Mouse (Mus musculus) megakaryocyte-erythroid progenitor cell, adult 5-6 weeks (primary cell): ENCODE data around the gene Olfr1395. TPM values are rescaled to one million over a fixed set of nuclear protein-coding genes. Genes with fewer than 3 reads are reported as not detected.
"Not testable (repeated sequence)": the region's sequence is repeated elsewhere in the genome, so short reads cannot be mapped to it uniquely, and the experiment has no call there.

Source experiments
- ATAC-seq: replicated peaks from 2 replicates; pipeline ENCODE4 v1.8.0; 2016; ENCODE audit warnings: mild to moderate bottlenecking, inconsistent platforms; ENCODE audit not compliant: severe bottlenecking, poor library complexity, low FRiP score, low TSS enrichment
- total RNA-seq, 2 experiments: library from RNA; stranded (forward) in 1 of 2; stranded (reverse) in 1 of 2; fragments of 200-1000, 215-1000 nt in 1 of 2; fragments of >200 nt in 1 of 2; fragmentation: Nextera tagmentation in 1 of 2; gene quantifications; 2 replicates each; pipeline ENCODE4 v1.2.3; 2014 to 2017

Gene Olfr1395
- total RNA-seq, 2 experiments from 2014 or later = not detected

GRCm38 (mm10) chr11:49168839-49169611, 27.0 kb downstream of the Olfr1395 start:
- ATAC-seq = peak; percentile 60

- ATAC-seq = no peak
Measured at GRCm38 (mm10) chr11:49170576-49170975, 28.5 kb downstream of the Olfr1395 start.

GRCm38 (mm10) chr11:49175345-49175744, 33.3 kb downstream of the Olfr1395 start:
- peak; percentile 60 for ATAC-seq

- not testable (repeated sequence) for ATAC-seq
Measured at GRCm38 (mm10) chr11:49176047-49176779, 34.1 kb downstream of the Olfr1395 start.

- no peak for ATAC-seq
Measured at GRCm38 (mm10) chr11:49183172-49183571, 41.1 kb downstream of the Olfr1395 start.

- ATAC-seq = no peak
Measured at GRCm38 (mm10) chr11:49186452-49186851, 44.4 kb downstream of the Olfr1395 start.

GRCm38 (mm10) chr11:49186955-49187488, 44.9 kb downstream of the Olfr1395 start, which contains the start of gene Btnl9:
Btnl9 (minus strand) TSS chr11:49187159.
- ATAC-seq = no peak

GRCm38 (mm10) chr11:49187701-49188100, 45.6 kb downstream of the Olfr1395 start:
- ATAC-seq = no peak

GRCm38 (mm10) chr11:49189737-49190136, 47.7 kb downstream of the Olfr1395 start:
- ATAC-seq = peak; percentile 68; the same call in 1 of the 2 replicates

GRCm38 (mm10) chr11:49191083-49191482, 49.0 kb downstream of the Olfr1395 start:
- ATAC-seq = no peak

GRCm38 (mm10) chr11:49194771-49195170, 52.7 kb downstream of the Olfr1395 start:
- not testable (repeated sequence) for ATAC-seq

GRCm38 (mm10) chr11:49195819-49196322, 53.8 kb downstream of the Olfr1395 start:
- ATAC-seq = no peak

Other genes starting within 250 kb of the Olfr1395 start
- not detected in 2 replicates for gene Gm5431, start 240.1 kb upstream of the Olfr1395 start, total RNA-seq (2014; fragmentation: Nextera tagmentation)
- gene Gm5431, start 240.1 kb upstream of the Olfr1395 start, total RNA-seq (2017) = not detected in 2 replicates
- 4.3 and 12.2 TPM in 2 replicates for gene Psme2b, start 196.1 kb upstream of the Olfr1395 start, total RNA-seq (2014; fragmentation: Nextera tagmentation)
- 23.3 and 33.0 TPM in 2 replicates for gene Psme2b, start 196.1 kb upstream of the Olfr1395 start, total RNA-seq (2017)
- 0.25 and 0.70 TPM in 2 replicates for gene Olfr56, start 163.4 kb upstream of the Olfr1395 start, total RNA-seq (2014; fragmentation: Nextera tagmentation)
- 0.38 and 2.4 TPM in 2 replicates for gene Olfr56, start 163.4 kb upstream of the Olfr1395 start, total RNA-seq (2017)
- gene 9930111J21Rik1, start 162.9 kb upstream of the Olfr1395 start, total RNA-seq (2014; fragmentation: Nextera tagmentation) = 0.33 and 1.4 TPM in 2 replicates
- 1.7 TPM in 1 of 2 replicates, not detected in the other for gene 9930111J21Rik1, start 162.9 kb upstream of the Olfr1395 start, total RNA-seq (2017)
- gene Gm12185, start 150.0 kb upstream of the Olfr1395 start, total RNA-seq (2014; fragmentation: Nextera tagmentation) = 0.04 TPM in 1 of 2 replicates, not detected in the other
- 26.5 and 30.5 TPM in 2 replicates for gene Gm12185, start 150.0 kb upstream of the Olfr1395 start, total RNA-seq (2017)
- 0.17 and 0.81 TPM in 2 replicates for gene Tgtp1, start 148.1 kb upstream of the Olfr1395 start, total RNA-seq (2014; fragmentation: Nextera tagmentation)
- gene Tgtp1, start 148.1 kb upstream of the Olfr1395 start, total RNA-seq (2017) = 5.9 and 15.5 TPM in 2 replicates
- 1.5 and 3.2 TPM in 2 replicates for gene 9930111J21Rik2, start 91.0 kb upstream of the Olfr1395 start, total RNA-seq (2014; fragmentation: Nextera tagmentation)
- gene 9930111J21Rik2, start 91.0 kb upstream of the Olfr1395 start, total RNA-seq (2017) = 3.8 and 4.5 TPM in 2 replicates
- gene Tgtp2, start 78.1 kb upstream of the Olfr1395 start, total RNA-seq (2014; fragmentation: Nextera tagmentation) = 29.8 and 46.3 TPM in 2 replicates
- 234 and 352 TPM in 2 replicates for gene Tgtp2, start 78.1 kb upstream of the Olfr1395 start, total RNA-seq (2017)
- gene Ifi47, start 65.7 kb upstream of the Olfr1395 start, total RNA-seq (2014; fragmentation: Nextera tagmentation) = 28.1 and 33.1 TPM in 2 replicates
- gene Ifi47, start 65.7 kb upstream of the Olfr1395 start, total RNA-seq (2017) = 31.3 and 32.6 TPM in 2 replicates
- not detected in 2 replicates for gene Olfr1396, start 27.4 kb upstream of the Olfr1395 start, total RNA-seq (2014; fragmentation: Nextera tagmentation)
- not detected in 2 replicates for gene Olfr1396, start 27.4 kb upstream of the Olfr1395 start, total RNA-seq (2017)
- not detected in 2 replicates for gene Olfr1394, start 12.1 kb downstream of the Olfr1395 start, total RNA-seq (2014; fragmentation: Nextera tagmentation)
- gene Olfr1394, start 12.1 kb downstream of the Olfr1395 start, total RNA-seq (2017) = not detected in 2 replicates
- 0.72 and 2.4 TPM in 2 replicates for gene Btnl9, start 44.9 kb downstream of the Olfr1395 start, total RNA-seq (2014; fragmentation: Nextera tagmentation)
- 1.8 and 5.6 TPM in 2 replicates for gene Btnl9, start 44.9 kb downstream of the Olfr1395 start, total RNA-seq (2017)
- gene Zfp62, start 61.0 kb downstream of the Olfr1395 start, total RNA-seq (2014; fragmentation: Nextera tagmentation) = 56.5 and 67.6 TPM in 2 replicates
- 102 and 160 TPM in 2 replicates for gene Zfp62, start 61.0 kb downstream of the Olfr1395 start, total RNA-seq (2017)
- gene Mgat1, start 101.9 kb downstream of the Olfr1395 start, total RNA-seq (2014; fragmentation: Nextera tagmentation) = 47.4 and 53.5 TPM in 2 replicates
- 28.1 and 34.2 TPM in 2 replicates for gene Mgat1, start 101.9 kb downstream of the Olfr1395 start, total RNA-seq (2017)
- gene Olfr1393, start 136.0 kb downstream of the Olfr1395 start, total RNA-seq (2014; fragmentation: Nextera tagmentation) = not detected in 2 replicates
- gene Olfr1393, start 136.0 kb downstream of the Olfr1395 start, total RNA-seq (2017) = not detected in 2 replicates
- gene Olfr1392, start 143.0 kb downstream of the Olfr1395 start, total RNA-seq (2014; fragmentation: Nextera tagmentation) = not detected in 2 replicates
- gene Olfr1392, start 143.0 kb downstream of the Olfr1395 start, total RNA-seq (2017) = not detected in 2 replicates
- gene Olfr10, start 162.5 kb downstream of the Olfr1395 start, total RNA-seq (2014; fragmentation: Nextera tagmentation) = not detected in 2 replicates
- not detected in 2 replicates for gene Olfr10, start 162.5 kb downstream of the Olfr1395 start, total RNA-seq (2017)
- gene Olfr1391, start 180.5 kb downstream of the Olfr1395 start, total RNA-seq (2014; fragmentation: Nextera tagmentation) = not detected in 2 replicates
- gene Olfr1391, start 180.5 kb downstream of the Olfr1395 start, total RNA-seq (2017) = not detected in 2 replicates
- not detected in 2 replicates for gene Olfr1390, start 192.9 kb downstream of the Olfr1395 start, total RNA-seq (2014; fragmentation: Nextera tagmentation)
- not detected in 2 replicates for gene Olfr1390, start 192.9 kb downstream of the Olfr1395 start, total RNA-seq (2017)